Mouse (Mus musculus): ENCODE results near the gene Olfr743. TPM values are rescaled to one million over a fixed set of nuclear protein-coding genes. Genes with fewer than 3 reads are reported as not detected.

Gene Olfr743
- polyA plus RNA-seq (2015; fragmentation: Nextera tagmentation; extraction: Ambion mirVana) = not detected in 2 replicates

DNA sequence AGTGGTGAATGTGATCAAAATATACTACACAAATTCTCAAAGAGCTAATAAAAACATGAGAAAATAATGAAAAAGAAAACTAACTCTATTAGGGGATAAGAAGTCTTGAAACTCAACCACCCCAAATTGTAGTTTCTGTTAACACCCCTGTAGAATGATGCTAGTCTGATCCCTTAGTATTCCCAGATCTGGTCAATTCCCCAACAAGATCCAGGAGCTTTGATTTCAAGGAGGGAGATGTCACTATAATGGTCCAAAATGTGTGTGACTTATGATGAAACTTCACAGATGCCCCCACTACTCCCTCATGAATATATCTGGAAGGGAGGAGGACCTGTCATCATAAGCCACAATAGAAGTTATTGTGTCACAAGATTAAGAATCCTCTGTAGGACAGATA, at the start of gene Olfr743:
TSS of gene Olfr743 (plus strand) at position 301 of the 400 bp plus-strand sequence.

DNA sequence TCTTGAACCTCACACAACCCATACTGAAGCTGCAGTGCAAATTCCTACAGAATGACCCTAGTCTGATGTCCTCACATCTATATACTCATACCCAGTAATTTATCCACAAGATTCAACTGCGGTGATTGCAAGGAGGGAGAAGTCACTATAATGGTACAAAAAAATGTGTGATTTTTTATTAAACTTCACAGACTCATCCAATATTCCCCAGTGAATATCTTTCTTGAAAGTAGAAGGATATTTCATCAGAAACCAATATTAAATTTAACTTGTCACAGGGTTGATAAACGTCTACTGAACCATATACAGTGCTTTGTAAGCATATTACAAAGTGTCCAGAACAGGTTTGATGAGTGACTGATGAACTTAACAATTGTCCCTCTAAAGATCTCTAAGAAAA, 49.2 kb upstream of the Olfr743 start, which contains the start of gene Olfr741:
TSS of gene Olfr741 (plus strand) at position 301 of the 400 bp plus-strand sequence.

DNA sequence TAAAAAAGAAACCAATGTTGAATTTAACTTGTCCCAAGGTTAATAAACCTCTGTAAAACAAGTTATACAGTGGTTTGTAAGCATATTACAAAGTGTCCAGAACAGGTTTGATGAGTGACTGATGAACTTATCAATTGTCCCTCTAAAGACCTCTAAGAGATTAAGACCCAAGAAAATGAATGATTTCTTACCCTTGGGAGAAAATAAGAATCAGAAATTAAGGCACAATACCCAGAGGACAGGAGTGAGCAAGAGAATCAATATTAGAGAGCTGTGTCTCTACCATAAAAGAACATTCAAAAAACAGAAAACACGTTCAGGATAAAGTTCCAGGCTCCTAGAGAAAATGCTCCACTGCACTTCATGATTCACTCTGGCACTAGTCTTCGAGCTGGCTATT, 18.3 kb upstream of the Olfr743 start, which contains the start of gene Olfr742:
TSS of gene Olfr742 (plus strand) at position 301 of the 400 bp plus-strand sequence.

Other genes starting within 250 kb of the Olfr743 start
- gene Olfr732, start 237.6 kb upstream of the Olfr743 start, polyA plus RNA-seq (2015; fragmentation: Nextera tagmentation; extraction: Ambion mirVana) = not detected in 2 replicates
- not detected in 2 replicates for gene Olfr733, start 220.3 kb upstream of the Olfr743 start, polyA plus RNA-seq (2015; fragmentation: Nextera tagmentation; extraction: Ambion mirVana)
- gene Olfr734, start 195.1 kb upstream of the Olfr743 start, polyA plus RNA-seq (2015; fragmentation: Nextera tagmentation; extraction: Ambion mirVana) = not detected in 2 replicates
- not detected in 2 replicates for gene Olfr735, start 173.0 kb upstream of the Olfr743 start, polyA plus RNA-seq (2015; fragmentation: Nextera tagmentation; extraction: Ambion mirVana)
- gene Tlr11, start 163.9 kb upstream of the Olfr743 start, polyA plus RNA-seq (2015; fragmentation: Nextera tagmentation; extraction: Ambion mirVana) = not detected in 2 replicates
- not detected in 2 replicates for gene Olfr736, start 140.7 kb upstream of the Olfr743 start, polyA plus RNA-seq (2015; fragmentation: Nextera tagmentation; extraction: Ambion mirVana)
- not detected in 2 replicates for gene Olfr738, start 114.3 kb upstream of the Olfr743 start, polyA plus RNA-seq (2015; fragmentation: Nextera tagmentation; extraction: Ambion mirVana)
- not detected in 2 replicates for gene Olfr739, start 103.2 kb upstream of the Olfr743 start, polyA plus RNA-seq (2015; fragmentation: Nextera tagmentation; extraction: Ambion mirVana)
- gene Olfr740, start 76.3 kb upstream of the Olfr743 start, polyA plus RNA-seq (2015; fragmentation: Nextera tagmentation; extraction: Ambion mirVana) = not detected in 2 replicates
- not detected in 2 replicates for gene Olfr741, start 49.1 kb upstream of the Olfr743 start, polyA plus RNA-seq (2015; fragmentation: Nextera tagmentation; extraction: Ambion mirVana)
- gene Olfr742, start 18.2 kb upstream of the Olfr743 start, polyA plus RNA-seq (2015; fragmentation: Nextera tagmentation; extraction: Ambion mirVana) = not detected in 2 replicates
- gene Olfr744, start 93.0 kb downstream of the Olfr743 start, polyA plus RNA-seq (2015; fragmentation: Nextera tagmentation; extraction: Ambion mirVana) = not detected in 2 replicates
- gene Olfr745, start 117.5 kb downstream of the Olfr743 start, polyA plus RNA-seq (2015; fragmentation: Nextera tagmentation; extraction: Ambion mirVana) = not detected in 2 replicates
- not detected in 2 replicates for gene Olfr746, start 125.2 kb downstream of the Olfr743 start, polyA plus RNA-seq (2015; fragmentation: Nextera tagmentation; extraction: Ambion mirVana)
- not detected in 2 replicates for gene Olfr747, start 171.4 kb downstream of the Olfr743 start, polyA plus RNA-seq (2015; fragmentation: Nextera tagmentation; extraction: Ambion mirVana)
- not detected in 2 replicates for gene Olfr748, start 185.5 kb downstream of the Olfr743 start, polyA plus RNA-seq (2015; fragmentation: Nextera tagmentation; extraction: Ambion mirVana)
- gene Olfr749, start 223.3 kb downstream of the Olfr743 start, polyA plus RNA-seq (2015; fragmentation: Nextera tagmentation; extraction: Ambion mirVana) = not detected in 2 replicates

All from neural tube, postnatal 0 days (tissue).